Mouse (Mus musculus): ENCODE data around the gene Flcn.

Gene Flcn

DNA sequence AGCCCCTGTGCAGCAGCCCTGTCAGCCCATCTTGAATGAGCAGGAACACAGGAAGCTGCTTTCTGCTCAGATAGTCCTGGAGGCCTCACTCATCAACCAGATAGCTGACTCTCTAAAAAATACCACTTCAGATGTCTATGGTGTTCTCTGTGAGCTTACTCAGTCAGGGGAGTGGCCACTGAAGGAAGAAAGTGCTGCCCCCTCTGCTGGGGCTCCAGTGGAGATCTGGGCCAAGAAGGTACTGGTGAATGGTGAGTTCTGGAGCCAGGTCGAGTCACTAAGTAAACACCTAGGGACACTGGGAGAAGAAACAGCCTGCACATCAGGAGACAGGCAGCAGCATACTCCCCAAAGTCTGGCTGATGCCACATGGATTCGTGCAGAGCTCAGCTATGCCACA is 50.2 kb downstream of the Flcn start:
- no peak for DNase-seq

DNA sequence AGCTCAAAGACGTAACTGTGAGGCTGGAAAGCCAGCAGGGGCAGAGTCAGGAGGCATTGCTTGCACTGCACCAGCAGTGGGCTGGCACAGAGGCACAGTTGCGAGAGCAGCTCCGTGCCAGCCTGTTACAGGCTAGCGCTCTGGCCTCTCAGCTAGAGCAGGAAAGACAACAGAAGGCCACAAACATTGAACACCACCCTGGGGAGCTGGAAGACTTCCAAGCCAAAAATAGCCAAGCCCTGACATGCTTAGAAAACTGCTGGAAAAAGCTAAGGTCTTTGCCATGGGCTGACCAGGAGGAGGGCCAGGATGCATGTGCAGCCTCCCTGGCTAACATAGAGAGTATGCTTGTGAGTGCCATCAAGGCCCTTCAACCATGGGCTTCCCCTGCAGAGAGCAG is 50.6 kb downstream of the Flcn start:
- DNase-seq: peak; percentile 40

- no peak for DNase-seq
Observed at GRCm38 (mm10) chr11:59758191-59758985, 51.4 kb downstream of the Flcn start.

DNA sequence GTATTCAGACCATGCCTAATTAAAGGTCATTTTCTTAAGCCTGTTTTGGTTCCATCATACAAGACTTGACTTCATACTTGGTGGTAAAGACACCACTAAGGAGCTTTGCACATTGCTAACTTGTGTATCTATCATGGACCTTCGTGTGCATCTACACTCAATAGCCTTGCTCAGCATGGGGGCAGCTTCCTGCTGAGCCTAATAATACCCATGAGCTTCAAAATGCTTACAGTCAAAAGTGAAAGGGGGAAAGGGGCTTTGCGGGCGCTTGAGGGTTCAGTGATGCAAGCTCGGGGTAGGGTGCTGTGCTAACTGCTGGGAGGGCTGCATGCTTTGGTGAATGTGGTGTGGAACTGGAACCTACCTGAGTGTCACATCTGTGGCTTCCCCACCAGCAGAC is 53.5 kb downstream of the Flcn start:
- no peak for DNase-seq

GRCm38 (mm10) chr11:59754504-59754903 is 55.3 kb downstream of the Flcn start:
- no peak for DNase-seq

DNA sequence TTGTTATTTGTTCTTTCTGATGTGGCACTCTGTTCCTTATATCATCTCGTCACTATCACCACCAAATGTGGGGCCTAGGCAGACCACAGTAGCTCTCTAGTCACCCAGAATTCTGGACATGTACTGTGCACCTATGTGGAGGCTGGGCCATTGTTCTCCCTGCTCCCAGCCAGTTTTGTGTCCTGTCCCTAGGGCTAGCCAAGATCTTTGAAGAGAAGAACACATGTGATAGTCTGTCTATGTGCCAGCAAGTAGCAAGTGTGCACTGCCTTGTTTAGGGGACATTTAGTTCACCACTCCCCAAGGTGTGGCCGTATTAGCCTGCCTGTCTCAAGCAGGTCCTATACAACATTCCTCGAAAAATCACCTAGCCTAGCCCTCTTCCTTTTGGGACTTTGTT is 60.8 kb downstream of the Flcn start:
- no peak for DNase-seq

GRCm38 (mm10) chr11:59746614-59747013 is 63.2 kb downstream of the Flcn start:
- peak; percentile 77 for DNase-seq

DNA sequence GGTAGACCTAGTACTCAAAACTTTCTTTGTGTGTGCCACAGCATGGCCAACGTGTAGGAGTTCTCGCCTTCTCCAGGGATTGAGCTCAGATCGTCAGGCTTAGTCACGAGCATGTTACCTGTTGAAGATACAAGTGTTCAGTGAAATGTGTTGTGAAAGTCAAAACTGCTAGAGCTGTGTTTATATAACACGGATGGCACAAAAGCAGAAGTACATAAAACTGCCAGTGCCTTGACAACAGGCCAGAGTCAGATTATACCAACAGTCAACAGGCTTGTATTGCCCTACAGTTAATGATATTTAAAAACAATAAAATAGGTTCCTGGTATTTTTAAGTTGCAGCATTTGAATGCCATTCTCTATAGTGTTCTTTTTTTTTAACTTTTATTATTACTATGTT is 64.0 kb downstream of the Flcn start:
- no peak for DNase-seq

GRCm38 (mm10) chr11:59744374-59744773 is 65.4 kb downstream of the Flcn start:
- no peak for DNase-seq

DNA sequence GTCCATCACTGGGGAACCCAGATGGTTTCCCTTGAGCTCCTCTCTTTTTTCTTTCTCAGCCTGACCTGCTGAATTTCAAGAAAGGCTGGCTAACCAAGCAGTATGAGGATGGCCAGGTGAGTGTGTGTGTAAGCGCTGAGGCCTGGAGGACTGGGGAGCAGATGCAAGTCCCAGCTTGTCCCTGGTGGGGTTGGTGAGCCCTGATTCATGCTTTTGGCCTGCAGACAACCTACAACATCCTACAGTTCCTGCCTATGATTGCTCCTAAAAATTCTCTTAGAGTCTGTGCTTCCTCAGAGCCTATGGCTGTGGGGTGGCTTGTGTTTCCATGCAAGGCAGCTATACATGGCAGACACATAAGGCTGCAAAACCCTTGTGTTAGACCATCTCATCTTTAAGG is 66.1 kb downstream of the Flcn start:
- DNase-seq: no peak

GRCm38 (mm10) chr11:59743307-59743706 is 66.5 kb downstream of the Flcn start:
- DNase-seq: no peak

GRCm38 (mm10) chr11:59741915-59742314 is 67.9 kb downstream of the Flcn start:
- DNase-seq: no peak

Measured in kidney, adult 9 months (tissue).